Mouse (Mus musculus): Measurements from ENCODE around the gene Zfp768.

GRCm38 (mm10) chr7:127345092-127345491 lies 297 bp downstream of the Zfp768 start:
- TF ChIP-seq CTCF (IDR thresholded peaks at IDR 0.05; ENCODE audit: control insufficient read depth, insufficient read depth, insufficient read length) (no peak), MYOD1 (IDR thresholded peaks at IDR 0.05; ENCODE audit: control insufficient read depth, insufficient read length, low read depth) (no peak), USF1 (IDR thresholded peaks at IDR 0.05; ENCODE audit: low read depth) (no peak), MAX (IDR thresholded peaks at IDR 0.05) (no peak), CEBPB (IDR thresholded peaks at IDR 0.05; ENCODE audit: low read depth) (no peak)

Measured in C2C12 (cell line).